Mouse (Mus musculus): ENCODE measurements around the gene Tyrobp.

The Tyrobp gene

GRCm38 (mm10) chr7:30413596-30413995 lies at the start of gene Tyrobp:
Gene Tyrobp (plus strand): TSS chr7:30413760.
- DNase-seq (ENCODE audit: low spot score): no peak

- DNase-seq (ENCODE audit: low spot score): no peak
Observed at GRCm38 (mm10) chr7:30367466-30367865, 46.1 kb upstream of the Tyrobp start.

GRCm38 (mm10) chr7:30373501-30373962 lies 40.0 kb upstream of the Tyrobp start:
- peak; percentile 93 for DNase-seq (ENCODE audit: low spot score)

- DNase-seq (ENCODE audit: low spot score): no peak
Observed at GRCm38 (mm10) chr7:30380061-30380460, 33.5 kb upstream of the Tyrobp start.

GRCm38 (mm10) chr7:30384106-30384505 lies 29.5 kb upstream of the Tyrobp start:
- no peak for DNase-seq (ENCODE audit: low spot score)

- DNase-seq (ENCODE audit: low spot score): no peak
Observed at GRCm38 (mm10) chr7:30392746-30393520, 20.6 kb upstream of the Tyrobp start.

GRCm38 (mm10) chr7:30393631-30394030 lies 19.9 kb upstream of the Tyrobp start:
- peak; percentile 34 for DNase-seq (ENCODE audit: low spot score)

GRCm38 (mm10) chr7:30394379-30394778 lies 19.2 kb upstream of the Tyrobp start:
- peak; percentile 88 for DNase-seq (ENCODE audit: low spot score)

GRCm38 (mm10) chr7:30394871-30395270 lies 18.7 kb upstream of the Tyrobp start:
- DNase-seq (ENCODE audit: low spot score): peak; percentile 47

- no peak for DNase-seq (ENCODE audit: low spot score)
Observed at GRCm38 (mm10) chr7:30399671-30400070, 13.9 kb upstream of the Tyrobp start.

GRCm38 (mm10) chr7:30402343-30402742 lies 11.2 kb upstream of the Tyrobp start:
- DNase-seq (ENCODE audit: low spot score): no peak

GRCm38 (mm10) chr7:30408639-30409038 lies 4.9 kb upstream of the Tyrobp start:
- no peak for DNase-seq (ENCODE audit: low spot score)

- no peak for DNase-seq (ENCODE audit: low spot score)
Observed at GRCm38 (mm10) chr7:30409789-30410188, 3.8 kb upstream of the Tyrobp start.

GRCm38 (mm10) chr7:30411023-30411422 lies 2.5 kb upstream of the Tyrobp start:
- no peak for DNase-seq (ENCODE audit: low spot score)

- DNase-seq (ENCODE audit: low spot score): no peak
Observed at GRCm38 (mm10) chr7:30412735-30413147, 819 bp upstream of the Tyrobp start.

GRCm38 (mm10) chr7:30417856-30418255 lies 4.3 kb downstream of the Tyrobp start:
- peak; percentile 71 for DNase-seq (ENCODE audit: low spot score)

- peak; percentile 71 for DNase-seq (ENCODE audit: low spot score)
Observed at GRCm38 (mm10) chr7:30419561-30420499, 6.3 kb downstream of the Tyrobp start, which contains the start of gene Hcst. Gene Hcst (minus strand): TSS chr7:30419854.

- no peak for DNase-seq (ENCODE audit: low spot score)
Observed at GRCm38 (mm10) chr7:30420673-30421072, 7.1 kb downstream of the Tyrobp start.

GRCm38 (mm10) chr7:30421175-30421889 lies 7.8 kb downstream of the Tyrobp start, which contains the start of gene Nfkbid:
Gene Nfkbid (plus strand): TSS chr7:30421732.
- peak; percentile 80 for DNase-seq (ENCODE audit: low spot score)

- DNase-seq (ENCODE audit: low spot score): peak; percentile 96
Observed at GRCm38 (mm10) chr7:30421890-30422435, 8.4 kb downstream of the Tyrobp start.

GRCm38 (mm10) chr7:30422560-30422959 lies 9.0 kb downstream of the Tyrobp start:
- peak; percentile 60 for DNase-seq (ENCODE audit: low spot score)
